Mouse (Mus musculus): Measurements from ENCODE around the gene Slpi. TPM values are rescaled to one million over a fixed set of nuclear protein-coding genes. Genes with fewer than 3 reads are reported as not detected.

Gene Slpi
- not detected for polyA plus RNA-seq (2014; fragmentation: Illumina TruSeq; extraction: RNeasy Lipid Tissue Mini Kit (QIAGEN cat#74804); ENCODE audit: low replicate concordance)

GRCm38 (mm10) chr2:164389020-164389419 is at the start of gene Slpi:
TSS of gene Slpi (minus strand) at chr2:164389095.

GRCm38 (mm10) chr2:164405060-164405459 is 16.2 kb upstream of the Slpi start, which contains the start of gene Matn4:
TSS of gene Matn4 (minus strand) at chr2:164405160.

DNA sequence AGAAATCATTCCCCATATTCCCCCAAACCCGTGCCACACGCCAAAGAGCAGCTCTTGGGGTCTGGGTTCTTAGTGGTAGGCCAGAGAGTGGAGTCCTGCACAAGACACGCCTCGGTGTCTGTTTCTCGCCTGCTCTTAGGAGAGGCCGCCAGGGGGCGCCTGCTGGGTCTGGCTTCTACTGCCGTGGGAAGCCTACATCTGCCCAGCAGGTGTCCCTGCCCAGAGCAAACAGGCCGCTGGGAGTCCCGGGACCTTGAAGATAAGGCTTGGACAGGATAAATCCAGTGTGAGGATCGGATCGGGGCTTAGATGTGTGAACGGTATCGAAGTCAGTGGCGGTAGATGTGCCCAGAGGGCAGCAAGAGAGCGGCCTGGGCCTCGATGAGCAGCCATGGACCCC is 14.0 kb upstream of the Slpi start, which contains the start of gene Rbpjl:
Rbpjl (plus strand) TSS at position 236 of the 400 bp plus-strand sequence.

DNA sequence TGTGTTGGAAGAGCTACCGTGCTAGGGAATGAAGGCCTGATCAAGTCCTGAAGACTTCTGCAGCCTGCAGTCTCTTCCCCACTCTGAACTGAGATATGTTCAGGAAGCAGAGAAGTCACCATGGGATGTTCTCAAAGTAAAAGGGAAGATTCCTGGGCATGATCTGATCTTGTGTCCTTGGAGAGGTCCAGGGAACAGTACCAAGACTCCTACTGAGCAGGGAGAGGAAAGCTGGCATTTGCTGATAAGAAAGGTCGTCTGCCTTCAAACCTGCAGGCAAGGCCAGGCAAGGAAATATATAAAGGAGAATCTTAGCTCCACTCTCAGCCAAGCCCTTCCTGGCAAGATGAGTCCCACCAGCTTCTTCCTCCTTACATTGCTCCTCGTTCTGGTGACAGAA is 56.5 kb downstream of the Slpi start, which contains the start of gene Svs5:
Svs5 (plus strand) TSS at position 301 of the 400 bp plus-strand sequence.

GRCm38 (mm10) chr2:164316451-164316850 is 72.4 kb downstream of the Slpi start, which contains the start of gene Svs6:
TSS of gene Svs6 (plus strand) at chr2:164316751.

Other genes starting within 250 kb of the Slpi start
- not detected for gene Kcns1, start 218.0 kb downstream of the Slpi start, polyA plus RNA-seq (2014; fragmentation: Illumina TruSeq; extraction: RNeasy Lipid Tissue Mini Kit (QIAGEN cat#74804); ENCODE audit: low replicate concordance)
- gene Wfdc5, start 206.4 kb downstream of the Slpi start, polyA plus RNA-seq (2014; fragmentation: Illumina TruSeq; extraction: RNeasy Lipid Tissue Mini Kit (QIAGEN cat#74804); ENCODE audit: low replicate concordance): not detected
- not detected for gene Wfdc12, start 198.5 kb downstream of the Slpi start, polyA plus RNA-seq (2014; fragmentation: Illumina TruSeq; extraction: RNeasy Lipid Tissue Mini Kit (QIAGEN cat#74804); ENCODE audit: low replicate concordance)
- gene Wfdc15a, start 189.0 kb downstream of the Slpi start, polyA plus RNA-seq (2014; fragmentation: Illumina TruSeq; extraction: RNeasy Lipid Tissue Mini Kit (QIAGEN cat#74804); ENCODE audit: low replicate concordance): not detected
- gene Wfdc15b, start 167.4 kb downstream of the Slpi start, polyA plus RNA-seq (2014; fragmentation: Illumina TruSeq; extraction: RNeasy Lipid Tissue Mini Kit (QIAGEN cat#74804); ENCODE audit: low replicate concordance): not detected
- gene Svs2, start 150.6 kb downstream of the Slpi start, polyA plus RNA-seq (2014; fragmentation: Illumina TruSeq; extraction: RNeasy Lipid Tissue Mini Kit (QIAGEN cat#74804); ENCODE audit: low replicate concordance): not detected
- not detected for gene Svs3b, start 132.5 kb downstream of the Slpi start, polyA plus RNA-seq (2014; fragmentation: Illumina TruSeq; extraction: RNeasy Lipid Tissue Mini Kit (QIAGEN cat#74804); ENCODE audit: low replicate concordance)
- gene Svs4, start 110.6 kb downstream of the Slpi start, polyA plus RNA-seq (2014; fragmentation: Illumina TruSeq; extraction: RNeasy Lipid Tissue Mini Kit (QIAGEN cat#74804); ENCODE audit: low replicate concordance): not detected
- gene Svs3a, start 99.8 kb downstream of the Slpi start, polyA plus RNA-seq (2014; fragmentation: Illumina TruSeq; extraction: RNeasy Lipid Tissue Mini Kit (QIAGEN cat#74804); ENCODE audit: low replicate concordance): not detected
- gene Svs6, start 72.3 kb downstream of the Slpi start, polyA plus RNA-seq (2014; fragmentation: Illumina TruSeq; extraction: RNeasy Lipid Tissue Mini Kit (QIAGEN cat#74804); ENCODE audit: low replicate concordance): not detected
- gene Svs5, start 56.4 kb downstream of the Slpi start, polyA plus RNA-seq (2014; fragmentation: Illumina TruSeq; extraction: RNeasy Lipid Tissue Mini Kit (QIAGEN cat#74804); ENCODE audit: low replicate concordance): not detected
- gene Rbpjl, start 14.0 kb upstream of the Slpi start, polyA plus RNA-seq (2014; fragmentation: Illumina TruSeq; extraction: RNeasy Lipid Tissue Mini Kit (QIAGEN cat#74804); ENCODE audit: low replicate concordance): 1.6 TPM
- 0.15 TPM for gene Matn4, start 16.1 kb upstream of the Slpi start, polyA plus RNA-seq (2014; fragmentation: Illumina TruSeq; extraction: RNeasy Lipid Tissue Mini Kit (QIAGEN cat#74804); ENCODE audit: low replicate concordance)
- 73.6 TPM for gene Sdc4, start 54.8 kb upstream of the Slpi start, polyA plus RNA-seq (2014; fragmentation: Illumina TruSeq; extraction: RNeasy Lipid Tissue Mini Kit (QIAGEN cat#74804); ENCODE audit: low replicate concordance)
- 7.5 TPM for gene Sys1, start 67.9 kb upstream of the Slpi start, polyA plus RNA-seq (2014; fragmentation: Illumina TruSeq; extraction: RNeasy Lipid Tissue Mini Kit (QIAGEN cat#74804); ENCODE audit: low replicate concordance)
- gene Gm20458, start 71.9 kb upstream of the Slpi start, polyA plus RNA-seq (2014; fragmentation: Illumina TruSeq; extraction: RNeasy Lipid Tissue Mini Kit (QIAGEN cat#74804); ENCODE audit: low replicate concordance): not detected
- gene Trp53tg5, start 84.6 kb upstream of the Slpi start, polyA plus RNA-seq (2014; fragmentation: Illumina TruSeq; extraction: RNeasy Lipid Tissue Mini Kit (QIAGEN cat#74804); ENCODE audit: low replicate concordance): not detected
- gene Dbndd2, start 97.0 kb upstream of the Slpi start, polyA plus RNA-seq (2014; fragmentation: Illumina TruSeq; extraction: RNeasy Lipid Tissue Mini Kit (QIAGEN cat#74804); ENCODE audit: low replicate concordance): 2.4 TPM
- gene Pigt, start 108.4 kb upstream of the Slpi start, polyA plus RNA-seq (2014; fragmentation: Illumina TruSeq; extraction: RNeasy Lipid Tissue Mini Kit (QIAGEN cat#74804); ENCODE audit: low replicate concordance): 4.8 TPM
- gene Wfdc2, start 173.3 kb upstream of the Slpi start, polyA plus RNA-seq (2014; fragmentation: Illumina TruSeq; extraction: RNeasy Lipid Tissue Mini Kit (QIAGEN cat#74804); ENCODE audit: low replicate concordance): not detected
- gene Spint3, start 184.4 kb upstream of the Slpi start, polyA plus RNA-seq (2014; fragmentation: Illumina TruSeq; extraction: RNeasy Lipid Tissue Mini Kit (QIAGEN cat#74804); ENCODE audit: low replicate concordance): not detected
- gene Wfdc6a, start 196.4 kb upstream of the Slpi start, polyA plus RNA-seq (2014; fragmentation: Illumina TruSeq; extraction: RNeasy Lipid Tissue Mini Kit (QIAGEN cat#74804); ENCODE audit: low replicate concordance): not detected
- not detected for gene Eppin, start 204.5 kb upstream of the Slpi start, polyA plus RNA-seq (2014; fragmentation: Illumina TruSeq; extraction: RNeasy Lipid Tissue Mini Kit (QIAGEN cat#74804); ENCODE audit: low replicate concordance)
- gene Wfdc6b, start 224.4 kb upstream of the Slpi start, polyA plus RNA-seq (2014; fragmentation: Illumina TruSeq; extraction: RNeasy Lipid Tissue Mini Kit (QIAGEN cat#74804); ENCODE audit: low replicate concordance): not detected
- not detected for gene Wfdc8, start 224.5 kb upstream of the Slpi start, polyA plus RNA-seq (2014; fragmentation: Illumina TruSeq; extraction: RNeasy Lipid Tissue Mini Kit (QIAGEN cat#74804); ENCODE audit: low replicate concordance)
- 1.9 TPM for gene Wfdc16, start 249.7 kb upstream of the Slpi start, polyA plus RNA-seq (2014; fragmentation: Illumina TruSeq; extraction: RNeasy Lipid Tissue Mini Kit (QIAGEN cat#74804); ENCODE audit: low replicate concordance)

All from small intestine, adult 10 weeks (tissue).